Mouse (Mus musculus) T-helper 2 cell (primary cell): ENCODE results near the gene Kpna2.
"Not testable (repeated sequence)": the region's sequence is repeated elsewhere in the genome, so short reads cannot be mapped to it uniquely, and the experiment has no call there.

Experiments
- in situ Hi-C: fragments of 300-600 bp; cut with MboI, MseI; formaldehyde crosslinking; loops from one replicate; pipeline ENCODE4 v1.15.1; 2025; ENCODE audit warnings: high pct_unique_total_duplicates

The Kpna2 gene

GRCm38 (mm10) chr11:106999151-106999948, at the start of gene Kpna2:
TSS of gene Kpna2 (minus strand) at chr11:106999541.
- in situ Hi-C loops = no loop called here

DNA sequence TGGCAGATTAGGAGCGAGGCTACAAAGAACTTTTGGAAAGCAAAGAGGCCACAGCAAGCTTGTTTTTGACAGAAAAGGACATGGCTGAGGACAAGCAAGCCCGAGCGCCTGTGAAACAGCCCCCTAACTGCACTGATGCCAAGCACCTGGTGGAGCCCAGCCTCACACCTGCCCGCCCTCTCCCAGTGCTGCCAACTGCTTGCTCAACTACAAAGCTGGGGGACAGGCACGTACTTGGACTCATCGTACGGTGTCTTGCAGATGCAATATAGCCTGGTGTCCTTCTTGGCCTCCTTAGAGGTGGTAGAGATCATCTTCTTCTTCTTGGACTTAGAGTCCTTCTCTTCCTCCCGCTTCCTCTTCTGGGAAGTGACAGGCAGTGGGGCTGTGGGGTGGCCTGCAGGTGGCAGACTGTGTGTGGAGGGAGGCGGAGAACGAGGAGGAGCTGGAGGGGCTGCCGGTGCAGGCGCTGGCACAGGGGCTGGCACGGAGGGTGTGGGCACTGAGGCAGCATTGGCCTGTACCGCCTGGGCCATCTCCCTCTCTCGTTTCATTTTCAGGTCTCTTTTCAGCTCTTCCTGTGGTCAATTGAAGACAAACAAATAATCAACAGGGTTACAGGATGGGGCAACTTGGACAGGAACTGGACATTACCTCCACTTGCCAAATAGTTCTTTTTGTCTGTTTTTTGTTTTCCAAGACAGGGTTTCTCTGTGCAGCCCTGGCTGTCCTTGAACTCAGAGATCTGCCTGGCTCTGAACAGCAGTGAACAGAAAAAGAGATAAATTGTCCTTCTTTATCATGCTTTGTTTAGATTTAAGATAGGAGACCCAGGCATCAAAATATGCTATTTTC, 47.7 kb upstream of the Kpna2 start:
- in situ Hi-C loops = loop anchor here (10.0 kb wide), 1 partner anchor 752 kb away; no protein-coding TSS in a partner anchor

- in situ Hi-C loops = loop anchor here (10.0 kb wide), 1 partner anchor 751 kb away; no protein-coding TSS in a partner anchor
Observed at GRCm38 (mm10) chr11:107045546-107045945, 46.2 kb upstream of the Kpna2 start.

DNA sequence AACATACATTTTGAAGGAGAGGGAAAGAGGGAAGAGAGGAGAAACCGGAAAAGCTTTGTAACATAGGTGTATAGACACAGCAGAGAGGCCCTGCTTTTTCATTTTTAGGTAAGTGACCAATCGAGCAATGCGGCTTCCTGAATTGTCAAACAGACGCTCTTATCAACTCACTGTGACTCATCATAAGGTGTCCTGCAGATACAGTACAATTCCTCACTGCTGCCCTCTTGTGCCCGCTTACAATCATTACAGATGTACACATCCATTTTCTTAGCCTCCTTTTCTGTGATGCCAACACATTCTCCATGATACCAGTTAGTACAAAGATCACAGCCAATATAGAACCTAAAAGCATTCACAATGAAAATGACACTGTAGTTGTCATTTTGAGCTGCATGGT, 45.0 kb upstream of the Kpna2 start:
- in situ Hi-C loops = loop anchor here (10.0 kb wide), 1 partner anchor 750 kb away; no protein-coding TSS in a partner anchor

DNA sequence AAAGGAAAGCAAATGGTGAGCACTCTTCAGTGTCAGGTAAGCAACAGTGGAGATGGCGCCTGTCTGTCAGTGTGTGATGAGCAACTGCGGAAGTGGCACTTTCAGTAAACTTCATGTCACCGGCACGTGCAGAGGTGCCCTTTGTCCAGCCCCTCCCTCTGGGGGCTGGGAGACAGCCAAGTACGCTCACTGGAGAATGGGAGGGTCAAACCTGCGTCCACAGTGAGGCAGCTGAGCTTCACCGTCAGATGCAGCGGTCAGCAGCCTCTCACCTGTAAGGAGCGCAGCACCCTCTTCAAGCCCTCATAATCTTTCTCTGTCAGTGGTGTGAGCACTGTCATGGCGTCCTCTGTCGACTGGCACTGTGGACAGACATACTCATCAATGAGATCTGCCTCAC, 44.0 kb upstream of the Kpna2 start:
- in situ Hi-C loops = loop anchor here (10.0 kb wide), 1 partner anchor 749 kb away; no protein-coding TSS in a partner anchor

DNA sequence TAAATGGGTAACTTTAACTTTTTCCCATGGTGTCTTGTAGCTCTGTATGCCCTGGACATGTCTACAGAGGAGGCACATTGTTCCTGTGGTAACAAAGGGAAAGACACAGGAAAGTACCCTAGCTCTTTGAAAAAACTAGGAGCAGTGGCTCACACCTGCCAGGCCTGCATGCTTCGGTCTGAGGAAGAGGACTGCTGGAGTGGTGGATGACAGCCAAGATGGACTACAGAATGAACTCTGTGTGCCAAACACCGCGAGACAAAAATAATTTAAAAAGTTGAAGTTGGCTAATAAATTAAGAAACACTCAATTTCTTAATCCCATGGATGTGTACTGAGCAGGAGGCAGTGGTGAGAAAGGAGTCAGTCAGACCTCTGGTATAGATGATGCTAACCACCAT, 42.1 kb upstream of the Kpna2 start:
- in situ Hi-C loops = loop anchor here (10.0 kb wide), 1 partner anchor 747 kb away; no protein-coding TSS in a partner anchor

DNA sequence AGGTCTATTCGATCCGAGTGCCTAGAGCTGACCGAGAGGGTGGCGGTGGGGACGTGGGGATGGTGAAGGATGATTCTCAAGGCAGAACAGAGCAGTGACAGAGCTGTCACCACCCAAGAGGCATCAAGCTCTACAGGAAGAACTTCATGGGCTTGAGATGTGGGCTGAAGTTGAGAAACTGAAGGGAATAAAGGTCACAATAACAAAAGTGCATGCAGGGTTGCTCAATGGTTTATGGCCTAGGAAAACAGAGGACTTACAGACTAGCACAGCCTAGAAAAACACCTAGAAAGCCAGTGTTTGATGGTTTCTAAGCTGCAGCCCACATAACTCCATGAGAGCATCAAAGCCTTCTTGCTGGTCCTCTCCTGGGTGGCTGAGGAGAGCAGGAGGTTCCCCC, 40.1 kb upstream of the Kpna2 start:
- in situ Hi-C loops = no loop called here

DNA sequence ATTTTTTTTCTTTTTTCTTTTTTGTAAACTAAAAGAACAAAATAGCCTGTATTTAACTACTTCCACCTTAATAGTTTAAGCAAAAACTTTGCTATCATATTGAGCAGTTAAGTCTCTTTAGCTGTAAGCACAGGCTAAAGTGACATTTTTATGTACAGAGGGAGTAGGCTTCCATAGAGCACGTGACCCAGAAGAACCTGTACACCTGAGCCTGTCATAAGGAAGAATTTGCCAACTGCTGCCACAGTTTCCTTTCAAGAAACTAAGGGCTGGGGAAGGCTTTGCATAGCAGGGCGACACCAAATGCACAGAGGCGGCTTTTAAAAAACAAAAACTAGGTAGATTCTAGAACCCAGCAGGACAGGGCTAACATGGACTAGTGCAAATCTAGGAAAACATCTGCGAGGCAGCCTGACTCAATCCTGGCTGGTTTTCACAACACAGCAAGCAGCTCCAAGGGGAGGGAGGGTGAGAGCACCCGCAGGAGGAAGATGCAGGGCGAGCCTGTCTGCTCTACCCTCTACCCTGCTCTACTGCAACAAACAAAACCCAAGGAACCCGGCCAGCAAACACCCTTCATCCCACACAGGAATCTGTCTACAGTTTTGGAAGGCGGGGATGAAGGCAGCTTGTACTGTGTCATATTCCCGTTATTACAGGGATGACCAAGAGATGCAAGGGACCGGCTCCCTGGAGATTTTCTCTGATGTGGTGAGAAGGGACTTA, 34.9 kb upstream of the Kpna2 start:
- in situ Hi-C loops = no loop called here

DNA sequence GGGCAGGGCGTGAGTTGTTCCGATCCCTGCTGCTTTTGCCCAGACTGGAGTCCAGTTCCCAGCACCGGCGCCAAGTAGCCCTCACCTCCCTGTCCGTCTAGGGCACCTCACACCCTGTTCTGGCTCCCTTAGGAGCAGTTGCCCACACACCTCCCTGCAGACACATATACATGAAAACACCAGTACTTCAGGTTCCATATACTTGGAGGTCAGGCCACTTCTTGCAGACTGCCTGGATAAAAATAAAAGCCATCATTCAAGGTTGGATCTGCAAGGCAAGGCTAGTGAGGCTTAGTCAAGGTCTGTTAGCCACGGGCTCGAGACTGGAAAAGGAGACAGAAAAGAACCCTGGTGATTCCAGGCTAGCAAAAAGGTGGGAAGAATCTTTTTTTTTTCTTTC, 32.3 kb upstream of the Kpna2 start:
- in situ Hi-C loops = no loop called here

DNA sequence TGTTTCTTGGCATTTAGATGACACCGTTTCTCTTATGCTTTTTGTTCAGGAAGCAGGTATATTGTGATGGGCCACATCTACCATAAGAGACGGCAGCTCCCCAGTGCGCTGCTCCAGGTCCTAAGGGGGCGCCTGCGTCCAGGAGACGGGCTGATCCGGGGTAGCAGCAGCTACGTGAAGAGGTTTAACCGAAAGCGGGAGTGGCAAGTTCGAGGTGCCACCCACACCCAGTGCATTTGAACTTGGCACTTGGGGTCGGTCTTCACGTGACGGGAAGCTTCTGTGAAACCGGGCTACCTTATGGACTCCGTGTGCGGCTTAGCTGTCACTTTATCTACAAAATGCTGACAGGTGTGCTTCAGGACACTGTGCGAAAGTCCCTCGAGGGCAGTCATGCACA, 30.2 kb upstream of the Kpna2 start:
- in situ Hi-C loops = no loop called here

DNA sequence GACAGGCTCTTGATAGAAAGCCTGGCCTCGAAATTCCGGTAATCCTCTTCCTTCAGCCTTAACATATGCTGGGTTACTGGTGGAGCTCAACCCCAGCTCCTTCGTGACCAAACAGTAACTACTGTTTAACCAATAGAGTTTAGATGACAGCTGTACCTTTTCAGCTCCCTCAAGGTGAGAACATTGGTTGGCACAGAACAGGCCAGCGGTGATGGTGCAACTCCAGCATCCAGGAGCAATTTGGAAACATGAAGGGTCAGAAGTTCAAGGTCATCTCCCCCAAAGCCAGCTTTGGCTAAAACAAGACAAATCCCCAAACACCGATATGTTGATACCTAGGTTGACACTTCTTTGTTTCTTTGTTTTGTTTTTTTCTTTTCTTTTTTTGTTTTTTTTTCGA, 29.4 kb upstream of the Kpna2 start:
- in situ Hi-C loops = no loop called here

- in situ Hi-C loops = no loop called here
Observed at GRCm38 (mm10) chr11:107028275-107028618, 28.9 kb upstream of the Kpna2 start.

DNA sequence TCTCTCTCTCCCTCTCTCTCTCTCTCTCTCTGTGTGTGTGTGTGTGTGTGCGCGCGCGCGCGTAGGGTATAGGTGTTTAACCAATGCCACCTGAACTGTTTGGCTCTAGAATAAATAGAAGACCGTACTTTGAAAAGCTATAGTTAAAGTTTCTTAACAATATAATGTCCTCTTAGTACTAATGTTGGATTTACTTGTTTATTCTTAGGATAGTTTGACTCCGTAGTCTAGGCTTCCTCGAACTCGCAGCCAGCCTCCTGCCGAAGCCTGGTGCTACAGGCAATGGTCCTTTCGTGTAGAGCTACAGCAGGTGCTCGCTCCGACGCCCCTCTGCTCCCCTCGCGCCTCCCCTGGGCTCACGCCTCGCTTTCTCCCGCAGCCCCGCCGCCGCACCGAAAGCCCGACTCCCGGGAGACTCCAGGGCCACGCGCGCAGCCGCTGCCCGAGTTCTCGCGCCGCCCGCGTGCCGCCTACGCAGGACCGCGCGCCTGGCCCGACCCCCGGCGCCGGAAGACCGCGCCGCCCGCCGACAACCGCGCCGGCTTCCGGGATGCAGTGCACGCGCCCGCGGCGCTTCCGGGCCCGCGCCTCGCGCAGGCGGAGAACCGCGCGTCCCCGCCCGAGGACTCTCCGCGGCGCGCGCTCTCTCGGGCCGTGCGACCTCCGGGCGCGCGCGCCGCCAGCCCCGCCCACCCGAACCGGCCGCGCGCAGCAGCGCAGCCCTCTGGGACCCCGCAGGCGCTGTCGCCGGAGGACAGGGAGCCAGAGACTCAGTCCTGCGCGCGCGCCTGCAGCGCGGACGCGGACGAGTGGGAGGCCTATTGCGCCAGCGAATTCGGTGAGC, 28.3 kb upstream of the Kpna2 start:
- in situ Hi-C loops = no loop called here

GRCm38 (mm10) chr11:107026554-107027430, 27.5 kb upstream of the Kpna2 start:
- in situ Hi-C loops = no loop called here

DNA sequence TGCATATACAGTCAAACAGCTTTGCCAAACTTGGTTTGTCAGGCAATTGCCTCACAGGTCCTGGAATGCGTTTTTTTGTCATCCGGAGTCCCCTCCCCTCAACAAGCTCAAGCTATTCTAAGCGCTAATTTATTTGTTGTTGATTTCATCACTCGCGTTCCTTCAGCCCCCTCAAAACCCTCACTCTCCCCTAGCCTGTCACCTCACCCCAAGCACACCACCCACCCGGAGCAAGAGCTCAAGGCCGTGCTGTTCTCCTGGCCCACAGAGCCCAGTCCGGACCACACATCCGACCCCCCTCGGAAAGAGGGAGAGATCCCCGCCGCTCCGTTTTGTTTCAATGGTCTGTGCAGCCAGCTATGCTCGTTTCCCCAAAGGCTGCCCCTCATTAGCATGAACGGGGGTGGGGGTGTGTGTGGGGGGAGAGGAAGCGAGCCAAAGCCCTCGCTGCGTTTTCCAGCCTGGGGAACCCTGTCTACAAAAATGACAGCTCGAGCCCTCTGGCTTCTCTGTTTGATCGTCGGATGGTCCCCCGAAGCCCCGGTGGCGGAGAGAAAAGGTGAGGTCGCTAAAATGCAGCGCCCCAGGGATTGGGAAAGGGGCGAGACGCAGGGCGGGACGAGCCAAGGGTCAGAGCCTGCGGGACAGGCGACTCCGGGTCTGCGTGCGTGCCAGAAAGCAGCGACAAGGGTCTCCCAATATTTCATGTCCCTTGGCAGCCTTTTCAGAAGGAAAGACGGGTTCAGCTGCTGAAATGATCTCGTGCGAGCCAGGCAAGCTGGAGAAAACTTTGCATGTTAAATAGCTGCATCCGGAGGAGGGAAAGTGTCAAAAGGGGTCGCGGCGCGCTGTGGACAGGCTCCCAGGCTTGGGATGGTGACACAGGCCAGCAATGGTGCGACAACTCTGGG, 26.3 kb upstream of the Kpna2 start, which contains the start of gene 1810010H24Rik:
Gene 1810010H24Rik (plus strand): TSS at position 271 of the 911 bp plus-strand sequence.
- in situ Hi-C loops = no loop called here

DNA sequence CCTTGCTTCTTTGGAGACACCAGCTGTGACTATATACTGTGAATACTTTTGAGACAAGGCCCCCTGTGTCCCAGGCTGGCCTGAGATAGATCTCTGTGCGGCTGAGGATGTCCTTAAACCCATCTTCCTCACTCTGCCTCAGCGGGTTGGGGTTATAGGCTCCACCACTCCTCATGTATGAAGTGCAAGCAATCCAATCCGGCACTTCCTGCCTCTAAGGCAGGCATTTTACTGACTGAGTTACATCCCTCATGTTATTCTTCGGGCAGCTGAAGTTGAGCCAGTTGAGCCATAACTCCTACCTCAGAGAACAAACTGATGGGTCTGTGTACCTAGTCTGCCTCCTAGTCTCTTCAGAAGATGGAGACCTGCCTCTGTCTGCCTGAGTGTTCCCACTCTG, 25.1 kb upstream of the Kpna2 start:
- in situ Hi-C loops = no loop called here

- in situ Hi-C loops = no loop called here
Observed at GRCm38 (mm10) chr11:107022050-107022683, 22.8 kb upstream of the Kpna2 start.

GRCm38 (mm10) chr11:107019722-107020121, 20.4 kb upstream of the Kpna2 start:
- in situ Hi-C loops = not testable (repeated sequence)
